Mouse (Mus musculus) MEL (cell line): ENCODE data around the gene Scarb2.

Experiments used
- CHD2 ChIP-seq: IDR thresholded peaks from 2 replicates; pipeline ENCODE4 v1.6.1; 2011; ENCODE audit warnings: low read length, improper control_type of control experiment
- CTCF ChIP-seq, 3 experiments: IDR thresholded peaks in 2 of 3; conservative IDR thresholded peaks in 1 of 3; 2 replicates each; pipeline ENCODE4 v1.5.1; 2011 to 2012; ENCODE audit warnings: low read length in 3 of 3, low read depth in 2 of 3, mild to moderate bottlenecking in 2 of 3, improper control_type of control experiment in 1 of 3, inconsistent platforms in 1 of 3, mixed read lengths in 1 of 3, moderate library complexity in 1 of 3; ENCODE audit not compliant: control insufficient read depth in 1 of 3, insufficient read depth in 1 of 3, poor library complexity in 1 of 3, severe bottlenecking in 1 of 3
- E2F4 ChIP-seq: IDR thresholded peaks from 2 replicates; pipeline ENCODE4 v1.6.1; 2011; ENCODE audit warnings: low read depth, low read length, improper control_type of control experiment, borderline replicate concordance
- EP300 ChIP-seq, 2 experiments: IDR thresholded peaks; 2 replicates each; pipeline ENCODE4 v1.6.1; 2011; ENCODE audit warnings: improper control_type of control experiment in 2 of 2, low read length in 2 of 2, low read depth in 1 of 2, mild to moderate bottlenecking in 1 of 2
- HCFC1 ChIP-seq: IDR thresholded peaks from 2 replicates; pipeline ENCODE4 v1.6.1; 2012; ENCODE audit warnings: low read depth, mild to moderate bottlenecking, inconsistent platforms, low read length, improper control_type of control experiment, moderate library complexity
- JUND ChIP-seq: IDR thresholded peaks from 2 replicates; pipeline ENCODE4 v1.6.1; 2011; ENCODE audit warnings: low read depth, mild to moderate bottlenecking, improper control_type of control experiment, low read length
- KAT2A ChIP-seq: conservative IDR thresholded peaks from 2 replicates; pipeline ENCODE4 v1.6.1; 2012; ENCODE audit warnings: low read depth, low read length, improper control_type of control experiment, inconsistent platforms
- MAFK ChIP-seq: IDR thresholded peaks from 2 replicates; pipeline ENCODE4 v1.6.1; 2011; ENCODE audit warnings: low read depth, mild to moderate bottlenecking, low read length, improper control_type of control experiment, borderline replicate concordance
- MAZ ChIP-seq: IDR thresholded peaks from 2 replicates; pipeline ENCODE4 v1.6.1; 2012; ENCODE audit warnings: low read depth, mild to moderate bottlenecking, inconsistent platforms, low read length, improper control_type of control experiment
- NRF1 ChIP-seq: IDR thresholded peaks from 2 replicates; pipeline ENCODE4 v1.6.1; 2014; ENCODE audit warnings: low read depth, mild to moderate bottlenecking, inconsistent platforms, low read length, improper control_type of control experiment, moderate library complexity; ENCODE audit not compliant: poor library complexity, insufficient read depth, severe bottlenecking
- POLR2A ChIP-seq, 2 experiments: IDR thresholded peaks; 2 replicates each; pipeline ENCODE4 v1.6.1; 2011 to 2012; ENCODE audit warnings: low read length in 2 of 2, mild to moderate bottlenecking in 2 of 2, control low read depth in 1 of 2, improper control_type of control experiment in 1 of 2, low read depth in 1 of 2, moderate library complexity in 1 of 2; ENCODE audit not compliant: control insufficient read depth in 1 of 2, insufficient read depth in 1 of 2, poor library complexity in 1 of 2
- UBTF ChIP-seq: IDR thresholded peaks from 2 replicates; pipeline ENCODE4 v1.6.1; 2012; ENCODE audit warnings: low read depth, mild to moderate bottlenecking, inconsistent platforms, low read length, improper control_type of control experiment, moderate library complexity, borderline replicate concordance; ENCODE audit not compliant: insufficient read depth
- ZKSCAN1 ChIP-seq: IDR thresholded peaks from 2 replicates; pipeline ENCODE4 v1.6.1; 2012; ENCODE audit warnings: low read depth, mild to moderate bottlenecking, inconsistent platforms, low read length, improper control_type of control experiment, moderate library complexity
- ZMIZ1 ChIP-seq: IDR thresholded peaks from 2 replicates; pipeline ENCODE4 v1.6.1; 2012; ENCODE audit warnings: low read depth, mild to moderate bottlenecking, inconsistent platforms, low read length, improper control_type of control experiment, moderate library complexity

DNA sequence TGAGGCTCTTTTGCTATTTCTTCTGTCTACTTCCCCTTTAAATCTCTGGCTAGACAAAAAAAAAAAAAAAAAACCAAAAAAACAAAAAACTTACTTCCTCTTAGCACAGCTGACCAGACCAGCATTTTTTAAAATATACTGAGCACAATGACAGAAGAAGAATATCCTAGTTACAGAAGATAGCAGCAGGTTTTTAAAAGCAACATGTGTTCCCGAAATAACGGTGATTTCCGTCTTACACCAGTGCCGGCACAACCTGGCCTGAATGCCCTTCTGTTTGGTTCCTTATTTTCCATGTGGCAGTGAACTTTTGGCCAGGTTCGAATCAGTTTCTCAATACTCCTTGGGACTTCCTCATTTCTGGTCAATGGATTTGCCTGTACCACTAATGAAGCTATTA is 2.2 kb upstream of the Scarb2 start:
- TF ChIP-seq E2F4 (no peak), CTCF (IDR thresholded peaks at IDR 0.05 in 2 of 3, conservative IDR thresholded peaks at IDR 0.05 in 1 of 3; ENCODE audit: control insufficient read depth in 1 of 3, insufficient read depth in 1 of 3, low read depth in 2 of 3, low read length in 3 of 3, poor library complexity in 1 of 3, severe bottlenecking in 1 of 3) (no peak), POLR2A (IDR thresholded peaks at IDR 0.05; ENCODE audit: control insufficient read depth in 1 of 2, insufficient read depth in 1 of 2, low read depth in 1 of 2, low read length in 2 of 2, poor library complexity in 1 of 2) (no peak), ZKSCAN1 (peak; percentile 83), JUND (peak; percentile 51; the same call in 1 of the 2 replicates), KAT2A (no peak), NRF1 (no peak), EP300 (IDR thresholded peaks at IDR 0.05; ENCODE audit: low read depth in 1 of 2, low read length in 2 of 2) (peak; percentile 34 to 70; a peak in 2 of 4 replicates), CHD2 (no peak), UBTF (no peak), HCFC1 (0 out of 2 replicates have a peak, but pooled peaks have one; percentile 54), MAZ (no peak), MAFK (0 out of 2 replicates have a peak, but pooled peaks have one; percentile 37), ZMIZ1 (no peak)
